Mouse (Mus musculus) left cerebral cortex, postnatal 36 days (tissue): ENCODE results near the gene Zfp592. TPM values are rescaled to one million over a fixed set of nuclear protein-coding genes. Genes with fewer than 3 reads are reported as not detected.

Experiments
- DNase-seq, 2 experiments: peaks; one replicate each; pipeline ENCODE4 v3.0.0; 2021 to 2022; ENCODE audit warnings: low spot score in 2 of 2, mixed read lengths in 1 of 2
- intact Hi-C: fragments of 180-260 bp; cut with DNase I; formaldehyde crosslinking; loops from one replicate; pipeline ENCODE4 v1.15.1; 2025
- total RNA-seq, 2 experiments: library from RNA; stranded (reverse); gene quantifications; 2 replicates each; pipeline ENCODE4 v1.2.3; 2021

Zfp592 gene
- total RNA-seq, 2 experiments from 2014 or later, result 21.3 to 22.4 TPM

DNA sequence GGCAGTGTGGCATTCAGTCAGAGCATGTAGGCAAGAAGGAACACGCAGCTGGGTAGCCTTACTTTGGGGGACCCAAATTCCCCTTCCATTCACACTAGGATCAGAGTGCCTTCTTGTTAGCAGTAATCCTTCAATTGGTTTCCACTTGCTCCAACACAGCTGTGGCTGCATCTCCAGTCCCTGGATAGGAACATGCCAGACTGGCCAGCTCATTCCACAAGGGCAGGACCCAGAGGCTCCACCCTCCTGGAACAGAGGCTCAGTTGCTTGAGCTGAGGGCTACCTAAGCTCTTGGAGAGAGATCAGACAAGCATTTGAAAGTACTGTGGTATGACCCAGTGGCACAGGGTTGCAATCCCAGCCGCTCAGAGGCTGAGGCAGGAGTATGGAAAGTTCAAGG, 55.0 kb downstream of the Zfp592 start:
- no peak for DNase-seq
- intact Hi-C loops, result no loop called here

GRCm38 (mm10) chr7:81049966-81050365, 56.5 kb downstream of the Zfp592 start:
- no peak for DNase-seq
- intact Hi-C loops, result no loop called here

GRCm38 (mm10) chr7:81055709-81056370, 62.4 kb downstream of the Zfp592 start:
- intact Hi-C loops, result no loop called here
- DNase-seq, result no peak

- intact Hi-C loops, result no loop called here
- DNase-seq, result no peak
These were observed 64.0 kb downstream of the Zfp592 start, which contains the start of gene Alpk3 for GRCm38 (mm10) chr7:81057471-81057870. TSS of gene Alpk3 (plus strand) at chr7:81057600.

DNA sequence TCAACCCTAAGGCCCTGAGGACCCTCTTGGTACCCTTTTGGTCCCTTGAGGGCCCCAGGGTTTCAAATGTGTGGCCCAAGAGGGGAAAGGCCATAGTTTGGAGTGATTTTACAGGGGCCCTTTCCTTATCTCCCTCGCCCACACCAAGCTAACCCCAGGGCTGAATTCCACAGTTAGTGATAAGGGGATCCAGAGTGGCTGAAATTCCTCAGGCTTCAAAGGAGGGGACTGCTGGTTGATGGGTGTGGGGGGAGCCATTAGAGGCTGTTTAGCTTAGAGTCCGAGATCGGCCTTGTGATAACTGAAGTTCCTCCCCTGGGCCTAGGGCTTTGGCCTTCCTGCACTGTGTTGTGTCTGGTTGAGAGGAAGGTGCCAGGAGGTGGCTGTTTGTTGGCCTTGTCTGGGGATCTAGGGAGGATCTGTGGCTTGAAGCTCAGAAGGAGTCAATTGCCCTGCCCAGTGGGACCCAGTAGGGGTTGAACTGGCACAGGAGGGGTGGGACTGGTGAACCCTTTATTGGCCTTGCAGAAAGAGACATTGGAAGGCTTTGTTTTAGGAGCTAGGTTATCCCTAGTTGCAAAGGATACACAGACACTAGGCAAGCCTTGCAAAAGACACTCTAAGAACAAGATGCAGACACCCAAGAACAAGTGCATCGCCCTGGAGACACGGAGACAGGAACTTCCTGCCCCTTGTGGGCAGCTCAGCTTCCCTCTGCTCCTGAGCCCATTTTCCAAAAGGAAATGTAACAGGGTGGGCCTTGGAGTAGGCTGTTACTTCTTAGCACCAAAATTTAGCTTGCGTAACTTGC, 64.6 kb downstream of the Zfp592 start:
- intact Hi-C loops, result no loop called here
- DNase-seq, result no peak

DNA sequence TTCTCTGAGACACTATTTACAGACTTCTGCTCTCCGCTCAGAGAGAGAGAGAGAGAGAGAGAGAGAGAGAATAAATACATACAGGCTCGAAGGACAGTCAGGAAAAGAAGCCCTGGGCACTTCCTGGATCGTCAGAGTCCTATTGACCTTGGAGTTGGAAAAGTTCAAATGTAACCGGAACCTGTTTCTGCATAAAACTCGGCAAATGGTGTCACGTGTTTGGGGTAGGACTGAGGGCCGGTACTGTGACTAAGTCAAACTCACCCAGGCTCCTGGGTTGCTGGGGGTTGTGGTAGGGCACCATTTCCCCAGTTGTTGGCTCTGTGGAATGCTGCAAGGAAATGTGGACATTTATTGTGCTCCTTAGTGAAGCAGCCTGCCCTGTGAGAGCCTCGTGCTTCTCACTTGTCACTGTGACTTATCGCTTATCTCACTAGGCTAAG, 65.3 kb downstream of the Zfp592 start:
- intact Hi-C loops, result no loop called here
- DNase-seq, result no peak

- no peak for DNase-seq
- intact Hi-C loops, result no loop called here
These were observed 65.9 kb downstream of the Zfp592 start for GRCm38 (mm10) chr7:81059388-81059787.

GRCm38 (mm10) chr7:81060908-81061307, 67.4 kb downstream of the Zfp592 start:
- intact Hi-C loops, result no loop called here
- no peak for DNase-seq

- DNase-seq, result no peak
- intact Hi-C loops, result no loop called here
These were observed 68.5 kb downstream of the Zfp592 start for GRCm38 (mm10) chr7:81061936-81062335.

DNA sequence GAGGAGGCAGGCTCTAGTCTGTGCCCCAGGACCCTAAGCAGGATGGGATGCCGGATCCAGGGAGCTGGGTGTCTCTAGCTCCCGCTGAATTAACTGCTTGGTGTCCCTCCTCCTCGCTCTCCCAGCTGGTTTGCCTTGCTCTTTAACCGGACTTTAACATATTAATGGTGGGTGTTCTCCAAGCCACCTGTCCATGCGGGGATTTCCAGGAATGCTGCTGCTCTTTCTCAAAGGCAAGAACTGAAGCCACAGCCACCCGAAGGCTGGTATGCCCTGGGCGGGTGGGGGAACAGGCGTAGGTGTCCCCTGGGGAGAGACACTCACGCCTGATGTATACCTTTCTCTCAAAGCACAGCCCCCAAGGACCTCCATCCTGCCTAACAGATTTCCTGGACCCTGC, 69.9 kb downstream of the Zfp592 start:
- intact Hi-C loops, result no loop called here
- DNase-seq, result no peak

- DNase-seq, result no peak
- intact Hi-C loops, result no loop called here
These were observed 73.2 kb downstream of the Zfp592 start for GRCm38 (mm10) chr7:81066714-81067113.

DNA sequence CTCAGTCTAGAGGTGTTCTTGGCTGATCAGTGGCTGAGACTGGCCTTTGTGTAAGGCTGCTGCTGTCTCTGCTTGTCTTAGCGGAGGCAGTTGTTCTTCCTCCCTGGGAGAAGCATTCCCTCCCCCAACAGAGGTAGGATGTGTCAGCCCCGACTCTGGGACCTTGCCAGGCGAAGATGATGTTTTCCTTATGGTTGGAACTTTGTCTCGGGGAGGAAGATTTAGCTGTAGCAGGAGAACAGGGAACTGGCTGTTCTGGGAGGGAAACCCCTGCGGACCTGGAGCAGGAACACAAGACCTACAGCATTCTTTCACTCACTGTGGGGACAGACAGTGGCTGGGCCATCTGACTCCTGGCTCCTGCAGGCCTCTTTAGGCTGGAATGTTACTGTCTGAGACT, 79.0 kb downstream of the Zfp592 start:
- DNase-seq, result peak; percentile 32 to 40
- intact Hi-C loops, result no loop called here

GRCm38 (mm10) chr7:81073273-81073672, 79.8 kb downstream of the Zfp592 start:
- DNase-seq, result no peak
- intact Hi-C loops, result no loop called here

- DNase-seq, result no peak
- intact Hi-C loops, result no loop called here
These were observed 81.1 kb downstream of the Zfp592 start for GRCm38 (mm10) chr7:81074546-81074945.

DNA sequence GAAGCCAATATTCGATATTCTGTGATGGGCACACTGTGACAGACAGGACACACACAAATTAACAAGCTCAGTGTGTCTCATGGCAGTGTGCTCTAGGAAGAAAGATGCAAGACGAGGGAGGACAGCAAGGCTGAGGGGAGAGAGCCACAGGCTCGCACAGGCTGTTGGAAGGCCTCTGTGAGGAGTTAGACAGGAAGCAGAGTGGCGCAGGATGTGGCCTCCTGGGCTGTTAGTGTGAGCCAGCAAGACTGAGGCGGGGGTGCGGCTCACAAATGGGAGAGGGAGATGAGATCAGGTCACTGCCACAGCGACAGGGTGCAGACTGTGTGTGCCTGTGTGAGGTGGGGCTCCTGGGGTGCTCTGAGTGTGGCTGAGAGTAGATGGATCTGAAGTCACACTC, 81.8 kb downstream of the Zfp592 start:
- intact Hi-C loops, result no loop called here

DNA sequence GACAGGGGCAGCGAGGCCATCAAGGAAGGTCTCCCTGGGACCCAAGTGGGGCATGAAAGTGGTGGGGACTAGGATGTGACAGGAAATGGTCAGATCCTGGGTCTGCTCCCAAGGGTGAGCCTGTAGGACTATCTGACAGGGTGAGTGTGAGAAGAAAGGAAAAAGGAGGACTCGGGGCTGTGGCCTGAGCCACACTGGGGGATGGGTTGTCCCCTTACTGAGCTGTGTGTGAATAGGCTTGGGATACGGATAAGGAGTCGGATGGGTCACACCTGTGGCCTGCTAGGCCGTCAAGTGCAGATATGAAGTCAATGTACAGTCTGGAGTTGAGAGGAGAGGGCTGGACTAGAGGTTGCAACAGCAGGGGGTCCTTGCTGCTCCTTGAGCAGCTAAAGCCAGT, 82.3 kb downstream of the Zfp592 start:
- no peak for DNase-seq
- intact Hi-C loops, result no loop called here

More for the DNA sequence above, 81.8 kb downstream of the Zfp592 start:
- no peak for DNase-seq

- no peak for DNase-seq
- intact Hi-C loops, result no loop called here
These were observed 83.5 kb downstream of the Zfp592 start for GRCm38 (mm10) chr7:81077009-81077408.

DNA sequence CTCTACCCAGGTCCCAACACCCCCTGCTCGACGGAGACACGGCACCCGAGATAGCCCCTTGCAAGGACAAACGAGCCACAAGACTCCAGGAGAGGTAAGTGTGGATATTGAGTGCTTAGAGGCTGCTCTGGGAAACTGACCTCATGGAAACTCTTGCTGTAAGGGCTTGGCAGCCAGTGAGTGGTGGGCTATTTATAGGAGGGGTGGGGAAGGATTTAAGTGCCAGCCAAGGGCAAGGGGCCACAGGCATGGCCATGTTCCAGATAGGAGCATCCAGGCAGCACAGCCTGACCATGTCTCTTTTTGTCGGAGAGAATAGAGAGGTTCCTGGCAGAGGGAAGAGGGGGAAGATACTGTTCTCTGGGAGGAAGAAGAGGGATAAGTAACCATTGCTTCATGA, 85.3 kb downstream of the Zfp592 start:
- intact Hi-C loops, result no loop called here
- no peak for DNase-seq

- intact Hi-C loops, result no loop called here
- no peak for DNase-seq
These were observed 100.0 kb downstream of the Zfp592 start for GRCm38 (mm10) chr7:81093420-81093965.

DNA sequence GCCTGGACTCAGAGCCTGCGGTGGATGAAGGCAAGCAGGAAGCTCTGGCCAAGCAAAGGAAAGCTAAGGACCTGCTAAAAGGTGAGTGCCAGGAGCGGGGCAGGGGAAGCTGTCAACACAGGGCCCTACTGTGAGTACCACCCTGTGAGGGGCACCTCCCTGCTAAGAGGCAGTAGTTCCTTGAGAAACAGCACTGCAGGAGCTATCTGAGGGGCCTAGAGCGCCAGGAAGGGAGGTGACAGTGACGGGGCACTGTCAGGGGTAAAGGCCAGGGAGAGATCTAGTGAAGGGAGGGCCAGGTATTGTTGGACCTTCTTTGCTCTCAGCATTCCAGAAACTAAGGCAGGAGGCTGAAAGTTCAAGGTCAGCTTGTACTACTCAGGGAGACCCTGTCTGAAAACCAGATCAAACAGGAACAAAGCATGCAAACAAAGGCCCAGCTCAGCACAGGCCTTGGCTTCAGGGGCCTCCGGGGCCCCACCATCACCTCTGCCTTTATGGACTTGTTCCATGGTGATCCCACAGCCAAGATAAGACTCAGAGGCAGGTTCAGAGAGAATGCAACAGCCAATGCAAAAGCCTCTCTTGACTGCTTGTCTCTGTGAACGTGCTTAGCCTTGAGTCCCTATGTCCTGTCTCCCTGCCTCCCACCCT, 100.8 kb downstream of the Zfp592 start:
- DNase-seq, result no peak
- intact Hi-C loops, result no loop called here
